Mouse (Mus musculus): ENCODE measurements around the gene Tmprss9.

The Tmprss9 gene

GRCm38 (mm10) chr10:80915736-80916135 is 44.1 kb downstream of the Tmprss9 start:
- no peak for DNase-seq (ENCODE audit: low spot score)

GRCm38 (mm10) chr10:80917336-80917778 is 45.7 kb downstream of the Tmprss9 start:
- no peak for DNase-seq (ENCODE audit: low spot score)

- peak; percentile 46 for DNase-seq (ENCODE audit: low spot score)
These were observed 46.3 kb downstream of the Tmprss9 start, which contains the start of gene Lmnb2 for GRCm38 (mm10) chr10:80917779-80918434. TSS of gene Lmnb2 (minus strand) at chr10:80918245.

GRCm38 (mm10) chr10:80921923-80922322 is 50.3 kb downstream of the Tmprss9 start:
- DNase-seq (ENCODE audit: low spot score), result no peak

- no peak for DNase-seq (ENCODE audit: low spot score)
These were observed 53.8 kb downstream of the Tmprss9 start for GRCm38 (mm10) chr10:80925472-80925871.

- peak; percentile 75 for DNase-seq (ENCODE audit: low spot score)
These were observed 57.1 kb downstream of the Tmprss9 start for GRCm38 (mm10) chr10:80928586-80929298.

- DNase-seq (ENCODE audit: low spot score), result peak; percentile 98
These were observed 57.9 kb downstream of the Tmprss9 start, which contains the start of gene Gadd45b for GRCm38 (mm10) chr10:80929299-80930226. TSS of gene Gadd45b (plus strand) at chr10:80930073.

GRCm38 (mm10) chr10:80930361-80931152 is 58.9 kb downstream of the Tmprss9 start:
- no peak for DNase-seq (ENCODE audit: low spot score)

GRCm38 (mm10) chr10:80931153-80931671 is 59.6 kb downstream of the Tmprss9 start:
- no peak for DNase-seq (ENCODE audit: low spot score)

- no peak for DNase-seq (ENCODE audit: low spot score)
These were observed 60.0 kb downstream of the Tmprss9 start for GRCm38 (mm10) chr10:80931695-80932094.

GRCm38 (mm10) chr10:80932206-80932605 is 60.6 kb downstream of the Tmprss9 start:
- no peak for DNase-seq (ENCODE audit: low spot score)

GRCm38 (mm10) chr10:80932700-80933420 is 61.2 kb downstream of the Tmprss9 start:
- DNase-seq (ENCODE audit: low spot score), result no peak

GRCm38 (mm10) chr10:80933421-80933979 is 61.9 kb downstream of the Tmprss9 start:
- no peak for DNase-seq (ENCODE audit: low spot score)

GRCm38 (mm10) chr10:80934136-80934985 is 62.7 kb downstream of the Tmprss9 start:
- DNase-seq (ENCODE audit: low spot score), result no peak

- DNase-seq (ENCODE audit: low spot score), result no peak
These were observed 63.6 kb downstream of the Tmprss9 start for GRCm38 (mm10) chr10:80935241-80935640.

GRCm38 (mm10) chr10:80935698-80936097 is 64.0 kb downstream of the Tmprss9 start:
- DNase-seq (ENCODE audit: low spot score), result no peak

GRCm38 (mm10) chr10:80936135-80936809 is 64.6 kb downstream of the Tmprss9 start:
- no peak for DNase-seq (ENCODE audit: low spot score)

- DNase-seq (ENCODE audit: low spot score), result no peak
These were observed 65.1 kb downstream of the Tmprss9 start for GRCm38 (mm10) chr10:80936810-80937164.

GRCm38 (mm10) chr10:80937646-80938045 is 66.0 kb downstream of the Tmprss9 start:
- no peak for DNase-seq (ENCODE audit: low spot score)
